Mouse (Mus musculus): ENCODE results near the gene Map3k7cl. TPM values are rescaled to one million over a fixed set of nuclear protein-coding genes. Genes with fewer than 3 reads are reported as not detected.

Gene Map3k7cl
- polyA plus RNA-seq, 1 experiment from 2014 or later, result not detected

DNA sequence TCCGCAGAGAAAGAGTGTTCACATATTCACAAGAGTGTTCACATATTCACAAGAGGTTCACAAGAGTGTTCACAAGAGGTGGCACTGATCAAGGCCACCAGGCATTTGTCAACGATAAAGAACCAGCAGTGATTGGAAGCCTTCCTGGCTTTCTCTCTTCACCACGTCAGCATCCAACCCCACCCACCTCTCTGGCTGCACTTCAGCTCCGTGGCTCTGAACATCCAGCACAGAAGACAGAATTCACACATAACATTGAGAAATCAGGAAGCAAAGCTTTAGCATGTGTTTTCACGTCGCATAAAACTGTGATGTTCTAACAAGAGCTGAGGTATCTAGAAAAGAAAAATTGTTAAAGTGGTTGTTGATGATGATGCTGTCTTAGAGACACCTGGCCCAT is 10.4 kb downstream of the Map3k7cl start:
- ATAC-seq, result no peak
- no peak for DNase-seq (ENCODE audit: low spot score)
- WGBS, result 82% methylated on average over 6 of the region's 6 CpGs
- H3K4me1 ChIP-seq (ENCODE audit: control insufficient read depth, insufficient read depth, low read length), result no peaks in the 10 kb centered on the region
- no peak overlapping the region for H3K27ac ChIP-seq (ENCODE audit: low read depth, low read length)
- H3K9me3 ChIP-seq (replicated peaks; ENCODE audit: control insufficient read depth, low read length), result no peaks in the 10 kb centered on the region
- H3K27me3 ChIP-seq (replicated peaks; ENCODE audit: control insufficient read depth, insufficient read depth, low read length), result no peaks in the 10 kb centered on the region
- no peaks in the 10 kb centered on the region for H3K36me3 ChIP-seq (ENCODE audit: control insufficient read depth, insufficient read depth, low read length)
- no peak overlapping the region for H3K4me3 ChIP-seq (ENCODE audit: low read depth, low read length)
- H3K9ac ChIP-seq (ENCODE audit: low read length), result no peak overlapping the region
- no peak overlapping the region for H3K4me2 ChIP-seq (ENCODE audit: low read length)

DNA sequence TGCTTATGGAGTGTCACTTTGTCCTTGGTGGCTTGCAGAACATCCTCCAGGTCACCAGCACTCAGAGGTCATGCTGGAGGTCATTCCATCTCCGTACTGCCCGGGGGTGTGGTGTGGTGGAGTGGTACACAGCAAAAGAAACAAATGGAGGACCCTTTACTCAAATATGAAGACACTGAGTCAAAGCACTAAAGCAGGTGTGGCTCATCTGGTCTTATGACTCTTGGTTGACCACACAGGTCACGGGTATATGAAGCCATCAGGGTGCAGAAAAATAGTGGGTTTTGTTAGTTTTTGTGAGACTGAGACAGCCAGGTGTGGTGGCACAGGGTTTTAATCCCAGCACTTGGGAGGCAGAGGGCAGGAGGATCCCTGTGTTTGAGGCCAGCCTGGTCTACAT is 11.4 kb downstream of the Map3k7cl start:
- no peak overlapping the region for H3K27ac ChIP-seq (ENCODE audit: low read depth, low read length)
- H3K9me3 ChIP-seq (replicated peaks; ENCODE audit: control insufficient read depth, low read length), result no peaks in the 10 kb centered on the region
- whole genome bisulfite sequencing, result 89% methylated on average over 3 of the region's 3 CpGs
- H3K36me3 ChIP-seq (ENCODE audit: control insufficient read depth, insufficient read depth, low read length), result no peaks in the 10 kb centered on the region
- DNase-seq (ENCODE audit: low spot score) (no peak), ATAC-seq (no peak)
- no peak overlapping the region for H3K4me3 ChIP-seq (ENCODE audit: low read depth, low read length)
- H3K4me2 ChIP-seq (ENCODE audit: low read length), result no peak overlapping the region
- H3K27me3 ChIP-seq (replicated peaks; ENCODE audit: control insufficient read depth, insufficient read depth, low read length), result no peaks in the 10 kb centered on the region
- H3K4me1 ChIP-seq (ENCODE audit: control insufficient read depth, insufficient read depth, low read length), result no peaks in the 10 kb centered on the region
- H3K9ac ChIP-seq (ENCODE audit: low read length), result no peak overlapping the region

DNA sequence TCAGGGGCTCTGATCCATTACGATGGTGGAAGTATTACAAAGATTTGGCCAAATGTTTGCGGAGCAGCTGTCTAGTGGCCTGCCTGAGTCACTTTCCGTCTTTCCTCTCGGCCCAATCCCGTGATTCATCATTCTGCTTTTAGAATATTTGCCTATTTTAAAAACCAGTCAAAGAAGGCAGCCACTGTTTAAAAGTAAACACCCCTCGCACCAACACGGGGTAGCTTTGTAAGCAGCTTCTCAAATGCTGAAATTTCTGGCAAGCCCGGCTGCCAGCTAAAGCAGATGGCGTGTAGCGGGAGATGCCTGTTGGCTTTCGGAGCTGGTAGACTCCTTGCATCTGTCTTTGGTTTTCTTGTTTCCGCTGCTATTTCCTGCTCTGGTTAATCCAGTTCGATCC is 14.4 kb downstream of the Map3k7cl start:
- Histone ChIP-seq H3K36me3 (ENCODE audit: control insufficient read depth, insufficient read depth, low read length) (no peaks in the 10 kb centered on the region), H3K9ac (ENCODE audit: low read length) (no peak overlapping the region), H3K27me3 (replicated peaks; ENCODE audit: control insufficient read depth, insufficient read depth, low read length) (no peaks in the 10 kb centered on the region), H3K4me2 (ENCODE audit: low read length) (no peak overlapping the region), H3K4me3 (ENCODE audit: low read depth, low read length) (no peak overlapping the region), H3K9me3 (replicated peaks; ENCODE audit: control insufficient read depth, low read length) (no peaks in the 10 kb centered on the region), H3K4me1 (ENCODE audit: control insufficient read depth, insufficient read depth, low read length) (no peaks in the 10 kb centered on the region), H3K27ac (ENCODE audit: low read depth, low read length) (no peak overlapping the region; the same call in 1 of the 2 replicates)
- DNase-seq (ENCODE audit: low spot score) (peak; percentile 88), ATAC-seq (peak; percentile 91)
- WGBS, result 64% methylated on average over 13 of the region's 13 CpGs

- H3K9me3 ChIP-seq (replicated peaks; ENCODE audit: control insufficient read depth, low read length), result no peaks in the 10 kb centered on the region
- peak overlapping the region; percentile 40; the same call in 1 of the 2 replicates for H3K27ac ChIP-seq (ENCODE audit: low read depth, low read length)
- DNase-seq (ENCODE audit: low spot score) (peak; percentile 31), ATAC-seq (no peak)
- no peak overlapping the region for H3K9ac ChIP-seq (ENCODE audit: low read length)
- WGBS, result 86% methylated on average over 7 of the region's 7 CpGs
- H3K4me3 ChIP-seq (ENCODE audit: low read depth, low read length), result no peak overlapping the region
- no peaks in the 10 kb centered on the region for H3K4me1 ChIP-seq (ENCODE audit: control insufficient read depth, insufficient read depth, low read length)
- H3K27me3 ChIP-seq (replicated peaks; ENCODE audit: control insufficient read depth, insufficient read depth, low read length), result no peaks in the 10 kb centered on the region
- no peak overlapping the region for H3K4me2 ChIP-seq (ENCODE audit: low read length)
- H3K36me3 ChIP-seq (ENCODE audit: control insufficient read depth, insufficient read depth, low read length), result no peaks in the 10 kb centered on the region
Measured at GRCm38 (mm10) chr16:87568241-87568640, 15.1 kb downstream of the Map3k7cl start.

DNA sequence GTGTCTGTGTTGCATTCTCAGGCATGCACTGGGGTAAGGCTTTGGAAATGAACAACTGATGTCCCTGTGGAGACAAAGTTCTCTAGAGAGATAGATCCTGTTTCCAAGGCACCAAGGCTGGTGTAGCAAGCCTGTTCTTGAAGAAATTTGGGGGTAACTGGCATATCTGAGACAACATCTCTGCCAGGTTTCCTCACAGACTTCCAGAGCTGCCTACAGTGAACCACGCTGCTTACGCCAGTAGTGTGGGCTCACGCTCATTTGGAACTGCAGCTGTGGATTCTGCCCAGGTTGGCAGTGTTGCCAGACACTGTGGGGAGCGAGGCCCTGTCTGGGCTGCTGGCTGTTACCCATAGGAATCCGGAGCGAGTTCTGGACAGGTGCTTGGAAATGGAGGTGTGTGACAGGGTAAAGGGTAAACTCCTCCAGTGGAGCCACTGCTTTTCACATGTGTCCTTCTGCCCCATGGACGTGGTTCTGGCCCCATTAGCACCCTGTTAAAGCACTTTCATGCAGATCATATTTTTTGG is 16.5 kb downstream of the Map3k7cl start:
- Histone ChIP-seq H3K4me3 (ENCODE audit: low read depth, low read length) (no peak overlapping the region), H3K9me3 (replicated peaks; ENCODE audit: control insufficient read depth, low read length) (no peaks in the 10 kb centered on the region), H3K4me2 (ENCODE audit: low read length) (no peak overlapping the region), H3K9ac (ENCODE audit: low read length) (no peak overlapping the region), H3K4me1 (ENCODE audit: control insufficient read depth, insufficient read depth, low read length) (no peaks in the 10 kb centered on the region), H3K27me3 (replicated peaks; ENCODE audit: control insufficient read depth, insufficient read depth, low read length) (no peaks in the 10 kb centered on the region), H3K27ac (ENCODE audit: low read depth, low read length) (no peak overlapping the region), H3K36me3 (ENCODE audit: control insufficient read depth, insufficient read depth, low read length) (no peaks in the 10 kb centered on the region)
- 78% methylated on average over 7 of the region's 7 CpGs for WGBS
- peak; percentile 16 for DNase-seq (ENCODE audit: low spot score)
- ATAC-seq, result no peak

GRCm38 (mm10) chr16:87570334-87570733 is 17.2 kb downstream of the Map3k7cl start:
- no peaks in the 10 kb centered on the region for H3K36me3 ChIP-seq (ENCODE audit: control insufficient read depth, insufficient read depth, low read length)
- H3K9me3 ChIP-seq (replicated peaks; ENCODE audit: control insufficient read depth, low read length), result no peaks in the 10 kb centered on the region
- no peaks in the 10 kb centered on the region for H3K4me1 ChIP-seq (ENCODE audit: control insufficient read depth, insufficient read depth, low read length)
- ATAC-seq, result no peak
- H3K27me3 ChIP-seq (replicated peaks; ENCODE audit: control insufficient read depth, insufficient read depth, low read length), result no peaks in the 10 kb centered on the region
- no peak for DNase-seq (ENCODE audit: low spot score)
- 87% methylated on average over 7 of the region's 7 CpGs for WGBS
- no peak overlapping the region for H3K4me3 ChIP-seq (ENCODE audit: low read depth, low read length)
- H3K27ac ChIP-seq (ENCODE audit: low read depth, low read length), result no peak overlapping the region
- H3K4me2 ChIP-seq (ENCODE audit: low read length), result no peak overlapping the region
- no peak overlapping the region for H3K9ac ChIP-seq (ENCODE audit: low read length)

GRCm38 (mm10) chr16:87573409-87573808 is 20.3 kb downstream of the Map3k7cl start:
- Histone ChIP-seq H3K27ac (ENCODE audit: low read depth, low read length) (no peak overlapping the region), H3K9me3 (replicated peaks; ENCODE audit: control insufficient read depth, low read length) (no peaks in the 10 kb centered on the region), H3K27me3 (replicated peaks; ENCODE audit: control insufficient read depth, insufficient read depth, low read length) (no peaks in the 10 kb centered on the region), H3K4me3 (ENCODE audit: low read depth, low read length) (no peak overlapping the region), H3K4me2 (ENCODE audit: low read length) (no peak overlapping the region), H3K36me3 (ENCODE audit: control insufficient read depth, insufficient read depth, low read length) (no peaks in the 10 kb centered on the region), H3K4me1 (ENCODE audit: control insufficient read depth, insufficient read depth, low read length) (no peaks in the 10 kb centered on the region), H3K9ac (ENCODE audit: low read length) (no peak overlapping the region)
- no peak for ATAC-seq
- 88% methylated on average over 5 of the region's 5 CpGs for WGBS
- no peak for DNase-seq (ENCODE audit: low spot score)

DNA sequence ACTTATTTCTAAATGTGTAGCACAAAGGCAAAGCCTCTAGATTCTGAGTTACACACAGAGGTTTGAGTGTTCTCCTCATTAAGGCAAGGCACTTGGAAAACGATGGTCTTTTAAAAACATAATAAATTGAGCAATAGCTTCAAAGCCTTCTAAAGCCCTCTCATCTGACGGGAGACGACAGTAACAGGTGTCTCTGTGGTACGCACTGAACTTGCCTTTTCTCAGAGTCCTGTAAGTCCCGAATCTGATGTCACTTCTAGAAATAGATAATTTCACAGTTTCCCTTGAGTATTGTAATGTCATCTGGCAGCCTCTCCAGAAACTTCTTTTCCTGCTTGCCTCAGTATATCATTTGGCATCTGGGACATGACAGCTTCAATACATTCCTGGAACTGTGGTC is 21.0 kb downstream of the Map3k7cl start:
- Histone ChIP-seq H3K27ac (ENCODE audit: low read depth, low read length) (no peak overlapping the region), H3K9me3 (replicated peaks; ENCODE audit: control insufficient read depth, low read length) (no peaks in the 10 kb centered on the region), H3K4me1 (ENCODE audit: control insufficient read depth, insufficient read depth, low read length) (no peaks in the 10 kb centered on the region), H3K4me3 (ENCODE audit: low read depth, low read length) (no peak overlapping the region), H3K36me3 (ENCODE audit: control insufficient read depth, insufficient read depth, low read length) (no peaks in the 10 kb centered on the region), H3K9ac (ENCODE audit: low read length) (no peak overlapping the region), H3K27me3 (replicated peaks; ENCODE audit: control insufficient read depth, insufficient read depth, low read length) (no peaks in the 10 kb centered on the region), H3K4me2 (ENCODE audit: low read length) (no peak overlapping the region)
- ATAC-seq (no peak), DNase-seq (ENCODE audit: low spot score) (no peak)
- 54% methylated on average over 5 of the region's 5 CpGs for WGBS

- DNase-seq (ENCODE audit: low spot score), result no peak
- Histone ChIP-seq H3K4me2 (ENCODE audit: low read length) (no peak overlapping the region), H3K9ac (ENCODE audit: low read length) (no peak overlapping the region), H3K27me3 (replicated peaks; ENCODE audit: control insufficient read depth, insufficient read depth, low read length) (no peaks in the 10 kb centered on the region), H3K4me1 (ENCODE audit: control insufficient read depth, insufficient read depth, low read length) (no peaks in the 10 kb centered on the region), H3K4me3 (ENCODE audit: low read depth, low read length) (no peak overlapping the region), H3K9me3 (replicated peaks; ENCODE audit: control insufficient read depth, low read length) (no peaks in the 10 kb centered on the region), H3K36me3 (ENCODE audit: control insufficient read depth, insufficient read depth, low read length) (no peaks in the 10 kb centered on the region), H3K27ac (ENCODE audit: low read depth, low read length) (no peak overlapping the region)
- 80% methylated on average over 10 of the region's 10 CpGs for WGBS
- no peak for ATAC-seq
Measured at GRCm38 (mm10) chr16:87575600-87575999, 22.5 kb downstream of the Map3k7cl start.
